Mouse (Mus musculus) lung, postnatal 25 days (tissue): ENCODE data around the gene Synj2.

ENCODE experiments used
- DNase-seq: peaks from one replicate; pipeline ENCODE4 v3.0.0; 2022; ENCODE audit warnings: low spot score

Gene Synj2

DNA sequence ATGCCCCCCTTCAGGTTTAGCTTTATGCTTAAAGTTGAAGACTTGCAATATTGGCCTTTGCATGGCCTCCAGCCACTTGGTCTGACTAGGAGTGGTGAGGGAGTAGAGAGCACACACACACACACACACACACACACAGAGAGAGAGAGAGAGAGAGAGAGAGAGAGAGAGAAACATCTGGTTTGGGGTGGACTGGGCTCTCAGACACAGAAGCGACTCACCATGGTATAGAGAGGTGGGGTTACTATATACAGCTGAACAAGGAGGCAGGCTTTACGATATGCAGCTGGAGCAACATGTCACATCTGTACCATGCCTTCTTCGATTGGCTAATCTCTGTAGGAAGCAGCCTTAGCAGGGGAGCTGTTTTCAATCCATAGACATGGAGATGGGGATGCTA lies 5.4 kb upstream of the Synj2 start:
- no peak for DNase-seq

- DNase-seq: peak; percentile 82
These were observed 4.8 kb upstream of the Synj2 start for GRCm38 (mm10) chr17:5936276-5936675.

- DNase-seq: peak; percentile 27
These were observed 3.6 kb upstream of the Synj2 start for GRCm38 (mm10) chr17:5937441-5937840.

DNA sequence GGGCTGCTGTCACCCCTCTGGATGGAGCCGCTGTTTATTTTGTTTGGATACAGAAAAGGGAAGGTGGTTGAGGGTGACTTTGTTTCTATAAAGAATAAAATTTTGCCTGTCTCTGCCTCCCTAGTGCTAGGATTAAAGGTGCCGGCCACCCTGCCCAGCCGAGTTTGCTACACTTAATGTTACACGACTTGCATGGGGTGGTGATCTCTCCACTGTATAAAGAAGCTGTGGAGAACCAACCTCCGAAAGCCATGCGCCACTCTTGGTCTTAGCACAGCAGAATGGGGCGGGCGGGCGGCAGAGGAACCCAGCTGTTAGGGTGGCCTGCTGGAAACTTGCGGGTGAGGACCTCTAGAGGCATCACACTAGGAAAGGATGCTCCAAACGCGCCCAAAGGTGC lies 1.2 kb upstream of the Synj2 start:
- DNase-seq: no peak

- peak; percentile 87 for DNase-seq
These were observed 288 bp upstream of the Synj2 start for GRCm38 (mm10) chr17:5940792-5941191.

GRCm38 (mm10) chr17:5942156-5942555 lies 1.1 kb downstream of the Synj2 start:
- DNase-seq: no peak

GRCm38 (mm10) chr17:5943053-5943452 lies 2.0 kb downstream of the Synj2 start:
- peak; percentile 23 for DNase-seq

DNA sequence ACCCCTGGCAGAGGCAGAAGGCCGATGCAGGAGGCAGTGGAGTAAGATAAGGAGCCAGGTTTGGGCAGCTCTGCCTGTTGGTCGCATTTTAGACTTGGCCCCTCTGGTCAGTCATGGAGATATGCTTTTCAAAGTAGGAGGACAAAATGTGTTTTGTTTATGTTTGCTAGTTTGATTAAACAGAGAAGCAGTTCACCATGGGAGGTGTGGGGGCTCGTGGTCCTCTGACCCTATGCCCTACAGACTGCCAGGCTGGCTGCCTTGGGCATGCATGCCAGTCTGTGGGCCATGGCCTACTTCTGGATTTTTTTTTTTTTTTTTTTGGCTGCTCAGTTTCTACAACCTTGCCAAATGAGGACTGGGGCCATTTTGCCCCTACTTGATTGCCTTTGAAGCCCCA lies 6.0 kb downstream of the Synj2 start:
- no peak for DNase-seq

- no peak for DNase-seq
These were observed 11.4 kb downstream of the Synj2 start for GRCm38 (mm10) chr17:5952455-5952854.

GRCm38 (mm10) chr17:5956350-5957000 lies 15.4 kb downstream of the Synj2 start:
- DNase-seq: no peak

DNA sequence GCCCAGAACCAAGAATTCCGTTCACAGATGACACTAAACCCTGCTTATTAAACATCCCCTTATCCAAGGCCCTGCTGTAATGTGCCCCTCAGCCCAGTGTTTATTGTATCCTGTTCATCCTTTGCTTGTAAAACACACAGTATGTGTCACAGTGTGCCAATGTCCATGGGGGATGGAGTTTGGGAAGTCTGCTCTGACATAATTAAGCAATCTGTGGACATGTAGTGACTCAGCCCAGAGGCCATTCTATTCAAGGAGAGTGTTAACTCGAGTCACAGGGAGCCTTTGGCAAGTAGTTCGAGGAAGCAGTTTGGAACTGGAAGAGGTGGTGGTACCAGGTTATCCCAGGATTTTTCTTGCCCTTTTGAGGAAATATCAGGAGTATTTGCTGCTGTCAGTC lies 16.0 kb downstream of the Synj2 start:
- no peak for DNase-seq

DNA sequence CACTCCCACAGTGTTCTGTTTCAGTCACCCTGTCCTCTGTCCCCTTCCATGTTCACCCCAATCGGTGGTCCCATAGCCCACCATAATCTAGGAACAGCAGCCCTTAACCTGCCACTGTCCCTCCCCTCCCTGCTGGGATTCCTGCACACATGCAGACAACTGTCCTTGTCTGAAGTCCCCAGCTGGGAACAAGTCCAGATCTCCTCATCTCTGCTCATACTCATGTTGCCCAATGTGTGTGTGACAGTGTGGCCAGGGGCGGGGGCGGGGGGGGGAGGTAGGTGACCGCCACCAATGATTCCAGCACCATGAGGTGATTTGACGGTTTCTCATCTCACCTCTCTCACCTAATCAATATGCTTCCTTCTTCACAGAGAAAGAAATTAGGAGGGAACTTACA lies 17.1 kb downstream of the Synj2 start:
- DNase-seq: no peak

DNA sequence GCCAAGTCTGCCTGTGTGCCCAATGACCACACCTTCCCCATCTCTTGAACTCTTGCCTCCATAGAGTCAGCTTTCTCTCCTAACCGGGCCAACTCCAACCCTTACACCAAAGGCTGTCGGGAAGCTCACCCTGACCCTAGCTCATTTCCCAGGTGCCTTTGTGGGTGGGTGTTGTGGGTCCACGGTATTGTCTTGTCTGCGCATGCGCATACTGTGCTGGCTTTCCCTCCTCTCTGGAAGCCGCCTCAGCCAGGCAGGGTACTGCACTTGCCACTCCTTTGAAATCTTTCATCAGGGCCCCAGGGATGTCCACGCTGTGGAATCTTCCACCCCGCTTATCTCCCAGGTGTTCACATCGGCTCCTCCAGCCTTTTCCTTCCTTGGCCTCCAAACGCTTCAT lies 17.6 kb downstream of the Synj2 start:
- DNase-seq: no peak

- peak; percentile 41 for DNase-seq
These were observed 18.0 kb downstream of the Synj2 start for GRCm38 (mm10) chr17:5959096-5959495.

GRCm38 (mm10) chr17:5959802-5960201 lies 18.7 kb downstream of the Synj2 start:
- no peak for DNase-seq

GRCm38 (mm10) chr17:5963766-5964165 lies 22.7 kb downstream of the Synj2 start:
- DNase-seq: no peak

DNA sequence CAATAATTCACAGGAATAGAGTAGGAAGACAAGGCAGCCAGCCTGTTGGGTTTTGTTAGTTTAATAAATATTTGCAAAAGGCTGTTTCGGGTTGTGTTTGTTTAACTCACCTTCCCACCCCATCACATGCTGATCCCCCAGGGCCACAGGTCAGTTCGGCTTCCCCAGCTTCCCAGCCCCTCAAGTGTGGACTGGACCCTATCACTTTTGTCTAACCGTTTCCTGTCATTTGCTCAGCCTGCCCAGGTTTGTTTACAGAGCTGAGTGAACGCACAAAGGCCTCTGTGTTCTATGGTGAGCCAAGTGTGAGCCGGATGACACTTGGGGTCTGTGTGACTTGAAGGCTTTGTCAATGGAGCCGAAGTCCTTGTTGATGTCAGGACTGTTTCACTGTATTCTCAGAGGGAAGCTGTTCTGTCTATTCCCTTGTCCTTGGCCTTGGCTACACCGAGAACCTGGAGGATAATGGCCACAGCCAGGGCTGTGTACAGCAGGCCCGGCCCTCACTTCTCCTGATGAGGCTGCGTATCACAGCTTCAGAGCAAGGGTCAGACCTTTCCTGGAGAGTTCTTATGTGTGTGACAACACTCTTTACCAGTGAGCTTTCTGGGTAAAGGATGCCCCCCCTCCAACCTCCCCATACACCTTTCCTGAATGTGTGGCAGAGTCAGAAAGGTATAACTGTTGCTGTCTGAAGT lies 24.2 kb downstream of the Synj2 start:
- DNase-seq: no peak

GRCm38 (mm10) chr17:5966706-5967105 lies 25.6 kb downstream of the Synj2 start:
- no peak for DNase-seq

DNA sequence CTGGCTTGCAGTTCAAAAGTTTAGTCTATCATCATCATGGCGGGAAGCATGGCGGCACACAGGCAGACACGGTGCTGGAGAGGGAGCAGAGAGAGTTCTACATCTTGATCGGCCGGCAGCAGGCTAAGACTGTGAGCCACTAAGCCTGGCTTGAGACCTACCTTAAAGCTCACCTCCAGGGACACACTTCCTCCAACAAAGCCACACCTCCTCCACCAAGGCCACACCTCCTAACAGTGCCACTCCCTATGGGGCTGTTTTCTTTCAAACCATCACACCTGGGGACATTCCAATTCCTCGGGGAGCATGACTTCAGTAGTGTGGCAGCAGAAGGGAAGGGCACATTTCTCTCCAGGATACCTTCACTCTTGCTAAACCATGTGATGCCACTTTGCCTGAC lies 27.5 kb downstream of the Synj2 start:
- DNase-seq: no peak

DNA sequence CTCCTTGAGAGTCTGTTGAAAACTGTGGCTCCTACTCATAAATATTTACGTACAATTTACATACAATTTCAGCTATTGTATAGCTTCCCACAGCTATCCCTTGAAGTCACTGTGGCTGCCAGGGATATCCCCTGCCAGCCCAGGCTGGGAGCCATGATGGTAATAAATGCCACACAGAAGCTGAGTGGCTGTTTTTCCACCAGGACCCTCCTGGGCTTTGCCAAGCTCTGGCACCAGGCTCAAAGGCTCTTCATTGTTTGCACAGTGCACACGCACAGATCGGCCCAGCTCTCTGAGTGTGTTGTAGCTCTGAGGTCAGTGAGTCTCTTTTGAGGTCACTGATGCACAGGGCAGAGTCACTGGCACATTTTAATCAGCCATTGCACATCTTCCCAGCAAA lies 28.2 kb downstream of the Synj2 start:
- DNase-seq: no peak

DNA sequence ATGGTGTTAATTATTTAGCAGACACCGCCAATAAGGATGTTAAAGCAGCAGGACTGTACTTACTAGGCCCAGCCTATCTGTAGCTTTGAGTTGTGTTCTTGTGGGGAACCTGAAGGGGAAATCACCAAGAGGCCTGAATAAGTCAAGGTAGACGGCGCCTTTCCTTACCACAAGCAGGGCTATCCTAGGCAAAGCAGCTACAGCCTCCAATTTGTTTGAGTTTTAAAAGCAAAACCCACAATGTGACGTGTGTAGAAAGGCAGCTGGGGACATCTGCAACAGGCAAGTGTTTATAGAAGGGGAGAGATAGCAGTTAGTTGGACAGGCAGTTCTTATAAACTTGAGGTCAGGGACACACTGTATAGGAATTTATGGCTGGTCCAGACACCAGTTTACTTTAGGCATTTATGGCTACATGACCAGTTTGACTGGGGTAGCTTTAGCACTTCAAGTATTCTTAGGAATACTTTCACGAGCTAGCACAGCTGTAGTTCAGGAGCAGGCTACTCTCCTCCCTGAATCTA lies 29.3 kb downstream of the Synj2 start:
- DNase-seq: no peak

- DNase-seq: no peak
These were observed 32.5 kb downstream of the Synj2 start for GRCm38 (mm10) chr17:5973536-5973935.

DNA sequence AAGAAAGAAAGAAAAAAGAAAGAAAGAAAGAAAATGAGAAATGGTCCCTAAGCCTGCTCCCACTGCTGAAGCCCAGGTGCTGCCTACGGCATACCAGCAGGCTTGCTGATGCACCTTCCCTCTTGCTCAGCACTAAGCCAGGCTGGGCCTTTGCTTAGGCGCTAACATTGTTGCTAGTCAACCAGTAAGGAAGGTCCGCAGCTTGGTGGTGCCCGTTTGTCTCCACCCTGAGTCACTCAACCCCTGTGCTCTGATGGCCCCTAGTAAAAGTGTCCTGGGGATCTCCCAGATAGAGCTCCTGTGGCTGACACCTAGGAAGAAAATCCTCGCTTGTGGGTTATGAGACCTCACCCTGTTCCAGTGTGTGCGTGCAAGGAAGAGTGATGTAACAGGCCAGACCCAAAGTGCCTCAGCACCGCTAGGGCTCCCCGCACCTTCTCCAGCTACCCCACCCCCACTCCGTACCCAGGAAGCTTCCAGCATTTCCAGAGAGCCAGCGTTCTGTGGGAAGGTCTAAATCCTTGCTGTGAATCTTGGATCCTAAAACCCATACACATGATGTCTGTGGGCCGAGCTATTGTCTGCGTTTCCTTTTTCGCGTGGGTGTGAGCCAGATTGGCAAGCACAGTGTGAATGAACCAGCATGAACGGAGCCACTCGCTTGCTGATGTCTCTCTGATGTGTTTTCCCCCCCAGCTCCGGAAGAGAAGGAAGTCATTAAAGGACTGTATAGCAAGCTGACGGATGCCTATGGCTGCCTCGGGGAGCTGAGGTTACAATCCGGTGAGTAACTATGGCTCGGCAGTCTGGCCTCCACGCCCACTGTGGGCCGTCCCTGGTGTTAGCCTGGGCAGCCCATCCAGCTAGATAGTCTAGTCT lies 34.3 kb downstream of the Synj2 start:
- DNase-seq: peak; percentile 67
